Mouse (Mus musculus): ENCODE data around the gene Alkbh4.
"Not testable (repeated sequence)": the region's sequence is repeated elsewhere in the genome, so short reads cannot be mapped to it uniquely, and the experiment has no call there.

Alkbh4 gene

DNA sequence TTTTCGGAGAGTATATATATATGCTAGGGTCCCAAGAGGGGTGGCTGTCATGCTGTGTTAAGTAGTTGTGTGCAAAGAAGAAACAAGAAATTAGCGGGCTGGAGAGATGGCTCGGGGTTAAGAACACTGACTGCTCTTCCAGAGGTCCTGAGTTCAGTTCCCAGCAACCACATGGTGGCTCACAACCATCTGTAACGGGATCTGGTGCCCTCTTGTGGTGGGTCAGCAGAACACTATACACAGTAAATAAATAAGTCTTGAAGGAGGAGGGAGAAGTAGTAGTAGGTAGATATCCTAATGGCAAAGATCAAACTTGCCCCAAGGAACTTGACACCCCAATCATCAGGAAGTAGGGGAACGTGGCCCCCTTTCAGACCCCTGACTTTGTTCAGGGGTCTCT lies 6.8 kb downstream of the Alkbh4 start:
- no peak for DNase-seq (ENCODE audit: low read depth in 1 of 2, low spot score in 2 of 2)

DNA sequence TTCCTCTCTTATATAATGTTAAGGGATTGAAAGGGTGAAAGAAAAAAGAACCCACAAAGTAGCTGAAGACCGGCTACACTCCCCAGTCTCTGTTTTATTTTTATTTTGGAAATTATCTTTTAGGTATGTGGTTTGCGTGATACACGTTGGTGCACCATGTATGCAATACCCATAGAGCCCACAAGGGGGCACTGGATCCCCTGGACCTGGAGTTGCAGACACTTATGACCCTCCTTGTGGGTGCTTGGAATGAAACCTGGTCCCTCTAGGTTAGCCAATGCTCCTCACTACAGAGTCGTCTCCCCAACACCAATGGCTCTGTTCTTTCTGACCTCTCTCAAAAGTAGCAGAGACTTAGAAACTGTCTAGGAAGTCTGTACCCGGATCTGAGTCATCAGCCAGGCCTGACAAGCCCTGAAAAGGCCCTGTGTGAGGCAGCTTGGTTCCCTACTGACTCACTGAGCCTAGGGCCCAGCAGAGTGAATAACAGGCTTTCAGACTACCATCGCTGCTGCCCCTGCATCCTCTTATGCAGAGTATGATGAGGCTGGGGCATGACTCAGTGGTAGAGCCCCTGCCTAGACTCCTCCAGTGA lies 7.3 kb downstream of the Alkbh4 start:
- DNase-seq (ENCODE audit: low read depth in 1 of 2, low spot score in 2 of 2), result no peak

DNA sequence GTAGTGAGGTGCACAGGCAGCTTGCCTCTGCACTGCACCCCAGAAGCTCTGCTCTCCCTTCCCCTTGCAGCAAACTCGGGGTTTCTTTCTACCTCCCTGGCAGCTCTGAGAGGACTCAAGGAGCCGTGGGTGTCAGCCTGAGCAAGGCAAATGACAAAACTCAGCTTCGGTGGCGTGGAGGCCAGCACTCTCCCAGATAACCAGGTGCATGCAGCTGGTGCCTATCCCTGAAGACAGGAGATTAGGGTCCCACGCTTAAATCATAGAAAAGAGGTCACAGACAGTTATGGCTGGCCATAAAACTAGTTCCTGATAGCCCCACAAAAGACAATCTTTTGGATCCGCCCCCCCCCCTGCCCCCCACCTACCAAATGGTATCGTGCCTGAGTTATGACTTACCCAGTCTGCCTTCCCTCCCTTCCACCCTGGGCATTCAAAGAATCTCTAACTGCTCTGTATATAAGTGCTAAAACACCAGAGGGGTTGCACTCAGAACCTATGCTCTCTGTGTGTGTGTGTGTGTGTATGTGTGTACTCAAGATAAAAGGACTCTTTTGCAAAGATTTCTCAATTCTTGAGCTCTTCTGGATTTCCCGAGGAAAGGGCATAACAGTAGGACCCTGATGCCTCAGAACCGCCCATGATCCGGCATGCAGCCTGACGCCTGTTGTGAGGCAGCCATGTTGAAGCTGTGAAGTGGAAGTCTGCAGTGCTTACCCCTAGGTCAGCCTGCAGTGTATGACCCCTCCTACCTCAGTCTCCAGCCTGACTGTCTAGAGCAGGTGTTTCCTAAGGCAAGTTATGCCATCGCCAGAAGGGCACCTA lies 8.9 kb downstream of the Alkbh4 start:
- DNase-seq (ENCODE audit: low read depth in 1 of 2, low spot score in 2 of 2), result no peak

DNA sequence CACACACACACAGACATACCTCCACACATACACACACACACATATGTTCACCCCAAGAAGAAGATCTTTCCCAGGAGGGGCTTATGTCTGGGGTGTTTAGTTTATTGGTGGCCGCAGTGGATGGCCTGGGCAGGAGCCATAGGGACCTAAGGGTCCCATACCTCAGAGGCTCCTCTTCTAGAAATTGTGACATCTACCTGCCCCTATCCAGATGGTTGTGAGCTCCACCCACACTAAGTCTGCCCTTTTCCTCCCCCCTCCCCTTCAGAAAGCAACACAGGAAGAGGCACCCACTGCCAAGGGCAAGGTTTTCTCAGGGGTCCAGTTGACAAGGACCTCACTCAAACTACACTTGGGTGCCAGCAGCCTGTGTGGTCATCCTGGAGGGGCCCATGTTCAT lies 11.0 kb downstream of the Alkbh4 start:
- DNase-seq (ENCODE audit: low read depth in 1 of 2, low spot score in 2 of 2), result no peak

DNA sequence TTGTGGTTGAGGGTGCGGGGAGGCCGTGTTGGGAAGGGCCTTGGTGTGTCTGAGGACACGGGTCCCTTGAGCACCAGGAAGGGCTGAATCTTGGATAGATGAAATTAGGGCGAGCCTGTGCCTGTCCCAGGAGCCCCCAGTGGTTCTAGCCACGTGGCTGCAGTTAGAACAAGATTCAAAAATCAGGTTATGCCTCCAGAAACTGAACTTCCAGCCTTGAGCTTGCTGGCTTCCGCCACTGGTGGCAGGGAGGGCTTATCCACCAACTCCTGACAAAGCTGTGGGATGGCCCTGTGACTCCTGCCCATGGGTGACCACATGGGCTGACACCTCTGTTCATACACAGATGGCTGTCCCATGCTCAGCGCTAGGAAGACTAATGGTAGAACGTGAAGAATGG lies 11.8 kb downstream of the Alkbh4 start:
- no peak for DNase-seq (ENCODE audit: low read depth in 1 of 2, low spot score in 2 of 2)

DNA sequence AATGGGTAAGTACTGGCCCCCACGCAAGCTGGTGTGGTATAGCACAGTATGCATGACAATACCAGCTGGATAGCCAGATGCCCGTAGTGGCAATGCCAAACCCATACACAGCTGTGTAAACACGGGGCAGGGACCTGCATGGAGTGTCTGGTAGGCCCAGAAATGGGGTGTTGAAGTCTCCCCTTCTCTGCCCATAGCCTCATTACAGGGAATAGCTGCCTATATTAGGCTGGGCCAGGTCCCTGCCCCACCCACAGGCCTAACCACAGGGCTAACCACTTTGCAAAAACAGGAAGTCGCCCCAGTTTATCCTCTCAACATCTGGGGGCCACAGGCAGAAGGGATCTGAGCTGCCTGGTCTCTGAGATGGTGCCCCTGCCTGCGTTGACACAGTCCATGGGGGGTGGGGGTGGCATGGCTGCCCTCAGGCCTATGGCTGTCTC lies 13.2 kb downstream of the Alkbh4 start:
- not testable (repeated sequence) for DNase-seq (ENCODE audit: low read depth in 1 of 2, low spot score in 2 of 2)

DNA sequence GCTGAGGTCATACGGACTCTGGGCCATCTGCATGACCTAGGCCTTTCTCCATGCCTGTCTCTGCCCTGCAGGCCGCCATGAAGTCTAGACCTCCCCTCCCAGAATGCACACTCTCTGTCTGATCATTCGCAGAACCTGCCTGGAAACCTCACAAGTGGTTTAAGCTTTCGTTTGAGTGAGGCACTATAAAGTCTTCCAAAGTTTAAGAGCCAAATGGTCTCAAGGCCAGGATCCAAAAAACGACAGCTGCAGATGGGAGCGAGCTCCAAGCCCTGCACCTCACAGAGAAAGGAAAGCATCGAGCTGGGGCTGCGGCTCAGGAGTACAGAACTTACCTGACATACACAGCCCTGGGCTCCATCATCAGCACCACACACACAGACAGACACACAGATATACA lies 16.4 kb downstream of the Alkbh4 start:
- DNase-seq (ENCODE audit: low read depth in 1 of 2, low spot score in 2 of 2), result no peak

DNA sequence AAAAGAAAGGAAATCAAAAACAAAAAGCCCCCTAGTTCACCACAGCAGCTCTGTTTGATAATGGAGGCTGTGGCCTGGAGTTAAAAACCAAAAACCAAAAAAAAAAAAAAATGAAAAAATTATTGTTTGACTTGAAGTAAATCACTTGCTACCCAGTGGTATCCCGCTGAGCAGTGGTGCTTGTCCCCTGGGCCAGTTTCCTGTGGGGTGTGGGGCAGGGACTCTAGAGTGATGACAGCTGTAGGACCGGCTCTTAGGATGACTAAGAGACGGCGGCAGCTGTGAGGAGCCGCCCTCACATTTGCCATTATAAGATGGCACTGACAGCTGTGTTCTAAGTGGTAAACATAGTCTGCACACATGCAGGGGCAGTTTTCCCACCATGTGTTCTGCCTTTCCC lies 19.5 kb downstream of the Alkbh4 start:
- DNase-seq (ENCODE audit: low read depth in 1 of 2, low spot score in 2 of 2), result no peak

DNA sequence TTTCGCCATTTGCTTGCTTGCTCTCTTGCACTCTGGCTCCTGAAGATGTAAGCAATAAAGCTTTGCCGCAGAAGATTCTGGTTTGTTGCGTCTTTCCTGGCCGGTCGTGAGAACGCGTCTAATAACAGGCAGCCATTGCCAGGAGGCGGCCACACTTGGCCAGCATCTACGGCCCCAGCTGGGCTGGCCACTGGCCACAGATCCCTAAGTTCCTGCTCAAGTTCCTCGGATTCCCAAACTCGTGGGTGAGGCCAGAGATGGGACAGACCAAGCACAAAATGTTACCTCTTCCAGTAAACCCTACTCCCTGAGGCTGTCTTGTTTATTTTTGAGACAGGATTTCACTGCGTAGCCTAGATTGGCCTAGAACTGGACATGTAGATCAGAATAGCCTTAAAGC lies 24.1 kb downstream of the Alkbh4 start:
- DNase-seq (ENCODE audit: low read depth in 1 of 2, low spot score in 2 of 2), result not testable (repeated sequence)

DNA sequence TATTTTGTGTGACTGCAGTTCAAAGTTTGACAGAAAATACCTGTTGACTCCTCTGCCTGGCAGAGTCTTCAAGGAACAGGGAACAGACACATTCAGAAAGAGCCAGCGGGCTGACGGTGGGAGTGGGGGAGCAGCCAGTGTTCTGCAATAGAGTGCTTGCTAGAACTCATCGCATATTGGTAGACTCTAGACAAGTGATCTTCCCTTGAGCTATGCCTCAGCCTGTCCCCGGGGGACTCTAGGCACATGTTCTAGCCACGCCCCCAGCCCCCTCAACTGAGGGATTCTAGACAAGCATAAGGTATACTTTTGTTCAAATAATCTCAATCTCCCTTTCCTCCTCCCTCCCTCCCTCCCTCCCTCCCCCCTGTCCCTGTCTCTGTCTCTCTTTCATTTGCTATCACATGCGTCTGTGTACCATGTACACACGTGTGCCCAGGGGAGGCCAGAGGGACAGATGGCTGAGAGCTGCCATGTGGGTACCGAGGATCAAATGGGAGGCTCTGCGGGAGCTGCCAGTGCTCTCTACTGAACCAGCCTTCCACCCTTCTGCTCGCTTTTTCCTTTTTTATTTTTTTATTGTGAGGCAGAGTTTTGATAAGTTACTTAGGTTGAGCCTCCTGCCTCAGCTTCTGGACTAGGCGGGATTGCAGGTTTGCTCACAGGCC lies 28.0 kb downstream of the Alkbh4 start:
- no peak for DNase-seq (ENCODE audit: low read depth in 1 of 2, low spot score in 2 of 2)

DNA sequence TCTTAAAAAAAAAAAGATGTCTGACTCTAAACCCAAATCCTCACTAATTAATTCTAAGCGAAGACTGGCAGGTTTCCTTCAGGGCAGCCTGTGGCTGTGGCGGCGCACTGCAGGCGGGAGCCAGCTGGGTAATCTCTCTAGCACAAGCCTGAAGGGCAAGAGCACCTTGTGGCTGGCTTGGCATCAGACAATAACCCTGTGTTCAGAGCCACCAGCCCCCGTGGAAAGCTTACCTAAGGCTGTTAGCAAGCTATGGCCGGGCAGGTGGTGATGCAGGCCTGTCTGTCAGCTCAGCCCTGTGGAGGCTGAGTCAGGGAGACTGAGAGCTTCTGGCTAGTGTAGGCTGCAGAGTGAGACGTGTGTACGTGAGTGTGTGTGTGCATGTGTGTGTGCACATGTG lies 29.3 kb downstream of the Alkbh4 start:
- no peak for DNase-seq (ENCODE audit: low read depth in 1 of 2, low spot score in 2 of 2)

DNA sequence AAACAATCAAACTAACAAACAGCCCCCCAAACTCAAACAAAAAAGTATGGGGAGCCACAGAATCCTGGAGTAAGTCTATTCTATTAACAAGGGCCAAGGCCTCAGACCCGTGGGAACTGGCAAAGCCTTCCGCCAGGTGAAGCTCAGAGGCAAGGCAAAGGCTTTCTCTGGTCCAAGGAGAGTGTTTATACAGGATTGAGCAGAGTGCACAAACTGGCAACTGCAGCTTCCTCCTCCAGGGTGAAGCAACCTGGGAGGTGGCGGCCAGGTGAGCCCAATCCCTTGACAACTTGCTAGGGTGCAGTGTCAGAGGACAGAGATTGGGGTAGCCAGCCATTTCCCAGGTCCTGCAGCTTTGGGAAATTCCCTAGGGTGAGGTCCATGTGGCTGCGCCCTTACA lies 31.4 kb downstream of the Alkbh4 start:
- DNase-seq (ENCODE audit: low read depth in 1 of 2, low spot score in 2 of 2), result no peak

DNA sequence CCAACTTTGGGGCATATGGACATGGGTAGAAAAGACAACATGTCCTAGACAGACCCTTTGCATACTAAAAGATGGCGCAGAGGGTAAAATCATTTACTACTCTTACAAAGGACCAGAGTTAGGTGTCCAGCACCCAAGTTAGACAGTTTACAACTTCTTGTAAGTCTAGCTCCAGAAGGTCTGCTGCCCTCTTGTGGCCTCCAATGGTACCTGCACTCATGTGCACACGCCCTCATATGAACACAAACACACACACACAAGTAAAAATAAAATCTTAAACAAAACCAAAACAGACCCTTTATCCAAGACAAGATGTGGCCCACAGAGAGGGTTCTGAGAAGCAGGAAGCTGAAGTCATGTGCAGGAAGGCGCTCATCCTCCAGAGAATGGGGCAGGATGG lies 32.1 kb downstream of the Alkbh4 start:
- no peak for DNase-seq (ENCODE audit: low read depth in 1 of 2, low spot score in 2 of 2)

DNA sequence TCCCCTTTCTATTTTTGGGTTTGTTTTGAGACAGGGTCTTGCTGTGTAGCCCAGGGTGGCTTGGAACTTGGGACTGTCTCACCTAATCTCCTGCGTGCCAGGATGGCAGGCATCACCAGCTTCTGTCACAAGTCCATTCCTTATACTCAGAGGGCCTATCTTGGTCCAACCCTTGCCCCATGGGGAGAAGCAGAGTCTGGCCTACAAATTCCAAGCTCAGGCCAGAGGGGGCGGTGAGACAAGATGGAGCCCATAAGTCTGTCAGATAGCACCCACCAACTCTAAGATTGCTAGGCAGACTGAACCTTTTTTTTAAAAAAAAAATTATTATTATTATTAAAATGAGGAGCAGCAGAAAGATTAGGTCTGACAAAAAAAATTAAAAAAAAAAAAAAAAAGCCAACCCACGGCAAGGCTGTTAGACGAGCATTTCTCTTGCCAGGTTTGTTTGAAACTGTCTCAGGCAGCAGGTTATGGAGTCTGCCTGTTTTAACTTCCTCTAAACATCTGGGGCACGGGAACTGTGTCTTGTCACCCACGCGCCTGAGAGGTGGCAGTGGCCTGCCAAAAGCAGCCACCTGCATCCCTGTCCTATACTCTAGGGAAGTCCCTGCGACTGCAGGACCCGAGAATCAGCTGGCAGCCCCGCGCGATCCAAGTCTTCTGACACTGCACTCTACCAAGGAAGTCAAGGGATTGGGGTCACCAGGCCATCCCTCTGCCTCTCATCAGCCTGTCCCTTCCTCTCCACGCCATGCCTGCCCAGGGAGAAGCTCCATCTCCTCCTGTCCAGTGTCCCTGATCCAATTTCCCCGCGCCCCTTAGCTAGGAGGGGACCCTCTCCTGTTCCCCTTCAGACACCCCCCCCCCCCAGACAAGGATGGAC lies 33.9 kb downstream of the Alkbh4 start:
- DNase-seq (ENCODE audit: low read depth in 1 of 2, low spot score in 2 of 2), result peak in 1 of 2 experiments; percentile 54

DNA sequence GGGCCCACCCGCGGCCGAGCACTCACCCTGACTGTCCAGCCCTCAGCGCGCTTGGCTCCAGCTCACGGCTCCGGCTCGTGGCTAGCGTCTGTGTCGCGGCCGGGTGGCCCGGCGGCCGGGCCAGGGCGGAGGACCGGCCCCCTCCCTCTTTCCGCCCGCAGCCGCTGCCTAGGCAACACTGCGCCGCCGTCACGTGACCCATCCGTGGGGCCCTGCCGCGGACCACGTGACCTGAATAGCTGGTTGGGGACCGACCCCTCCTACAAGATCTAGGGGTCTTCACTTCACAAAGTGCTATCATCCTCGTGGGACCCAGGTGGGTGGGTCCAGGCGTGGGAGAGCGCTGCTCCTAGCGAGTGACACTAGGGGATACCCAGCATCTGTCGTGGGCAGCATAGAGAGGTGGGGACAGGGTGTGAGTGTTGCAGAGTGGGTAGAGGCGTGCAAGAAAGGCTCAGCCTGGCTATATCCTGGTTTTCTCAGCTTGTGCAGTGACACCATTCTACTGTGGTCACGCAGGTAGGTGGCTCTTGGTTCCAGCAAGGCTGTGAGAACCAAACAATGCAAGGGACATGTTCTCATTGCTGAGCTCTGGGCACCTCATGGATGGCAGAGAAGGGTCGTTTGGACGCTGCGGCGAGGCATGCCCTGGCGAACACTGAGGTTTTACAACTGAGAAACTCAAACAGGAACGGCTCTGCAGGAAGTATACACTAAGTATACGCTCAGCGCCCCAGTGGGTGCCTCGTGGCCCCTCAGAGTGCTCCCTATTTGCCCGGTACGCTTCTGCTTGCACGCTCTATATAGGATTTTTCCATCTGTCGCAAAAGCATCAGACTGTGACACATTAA lies 34.8 kb downstream of the Alkbh4 start, which contains the start of gene Orai2:
Gene Orai2, minus strand, starts transcription at position 202 of the 851 bp plus-strand sequence.
- peak in 1 of 2 experiments; percentile 75 for DNase-seq (ENCODE audit: low read depth in 1 of 2, low spot score in 2 of 2)

DNA sequence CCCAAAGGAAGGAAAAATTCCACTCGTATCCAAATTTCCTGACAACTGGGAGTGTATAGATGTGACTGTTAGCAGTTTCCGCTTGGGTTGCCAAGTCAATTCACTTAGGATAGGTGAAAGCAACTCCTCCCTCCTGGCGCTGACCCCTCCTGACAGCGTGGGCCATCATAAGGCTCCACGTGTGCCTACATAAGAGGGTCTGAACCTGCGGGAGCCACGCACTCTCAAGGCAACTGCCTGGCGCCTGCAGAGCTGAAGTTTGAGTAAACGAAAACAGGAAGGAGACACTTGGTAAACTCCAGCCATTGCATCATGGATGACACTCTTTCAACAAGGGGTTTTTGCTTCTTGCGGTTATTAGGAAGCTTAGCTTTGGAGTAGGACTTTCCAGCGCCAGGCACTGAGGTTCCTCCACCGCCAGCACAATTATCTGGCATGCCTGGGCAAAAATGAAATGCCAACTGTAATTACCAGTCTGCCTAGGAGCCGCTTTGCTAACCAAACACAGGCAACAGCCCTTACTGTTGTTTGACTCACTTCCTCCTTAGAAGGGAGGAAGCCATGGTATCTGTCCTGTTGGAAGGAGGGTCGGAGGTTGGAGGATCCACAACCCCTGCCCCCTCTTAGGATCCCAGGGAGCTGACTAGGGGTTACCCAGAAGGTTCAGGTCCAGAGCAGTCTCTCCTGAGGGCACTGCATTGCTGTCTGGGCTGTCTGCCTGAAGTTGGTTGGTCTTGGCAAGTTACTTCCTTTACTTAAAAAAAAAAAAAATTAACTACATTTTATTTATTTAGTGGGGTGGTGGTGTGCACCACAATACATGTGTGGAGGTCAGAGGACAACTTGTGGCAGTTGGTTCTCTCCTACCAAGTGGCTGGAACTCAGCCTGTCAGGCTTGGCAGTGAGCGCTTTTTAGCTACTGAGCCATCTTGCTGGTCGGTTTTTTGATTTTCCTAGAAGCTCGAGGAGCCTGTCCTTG lies 35.7 kb downstream of the Alkbh4 start:
- DNase-seq (ENCODE audit: low read depth in 1 of 2, low spot score in 2 of 2), result peak; percentile 55 to 66

DNA sequence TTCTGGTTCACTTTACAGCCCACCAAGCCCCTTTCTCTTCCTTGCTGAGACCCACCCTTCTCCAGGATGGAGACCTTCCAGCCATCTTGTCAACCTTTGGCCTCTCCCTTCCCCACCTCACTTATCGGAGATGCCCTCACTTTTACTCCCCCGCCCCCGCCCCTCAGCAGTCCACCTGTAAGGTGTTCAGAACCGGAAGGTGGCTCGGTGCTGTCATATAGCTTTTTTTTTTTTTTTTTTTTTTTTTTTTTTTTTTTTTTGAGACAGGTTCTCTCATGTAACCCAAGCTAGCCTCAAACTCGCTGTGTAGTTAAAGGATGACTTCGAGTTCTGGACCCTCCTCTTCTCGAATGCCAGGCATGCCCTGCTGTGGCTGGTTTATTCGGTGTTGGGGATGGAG lies 37.0 kb downstream of the Alkbh4 start:
- no peak for DNase-seq (ENCODE audit: low read depth in 1 of 2, low spot score in 2 of 2)

DNA sequence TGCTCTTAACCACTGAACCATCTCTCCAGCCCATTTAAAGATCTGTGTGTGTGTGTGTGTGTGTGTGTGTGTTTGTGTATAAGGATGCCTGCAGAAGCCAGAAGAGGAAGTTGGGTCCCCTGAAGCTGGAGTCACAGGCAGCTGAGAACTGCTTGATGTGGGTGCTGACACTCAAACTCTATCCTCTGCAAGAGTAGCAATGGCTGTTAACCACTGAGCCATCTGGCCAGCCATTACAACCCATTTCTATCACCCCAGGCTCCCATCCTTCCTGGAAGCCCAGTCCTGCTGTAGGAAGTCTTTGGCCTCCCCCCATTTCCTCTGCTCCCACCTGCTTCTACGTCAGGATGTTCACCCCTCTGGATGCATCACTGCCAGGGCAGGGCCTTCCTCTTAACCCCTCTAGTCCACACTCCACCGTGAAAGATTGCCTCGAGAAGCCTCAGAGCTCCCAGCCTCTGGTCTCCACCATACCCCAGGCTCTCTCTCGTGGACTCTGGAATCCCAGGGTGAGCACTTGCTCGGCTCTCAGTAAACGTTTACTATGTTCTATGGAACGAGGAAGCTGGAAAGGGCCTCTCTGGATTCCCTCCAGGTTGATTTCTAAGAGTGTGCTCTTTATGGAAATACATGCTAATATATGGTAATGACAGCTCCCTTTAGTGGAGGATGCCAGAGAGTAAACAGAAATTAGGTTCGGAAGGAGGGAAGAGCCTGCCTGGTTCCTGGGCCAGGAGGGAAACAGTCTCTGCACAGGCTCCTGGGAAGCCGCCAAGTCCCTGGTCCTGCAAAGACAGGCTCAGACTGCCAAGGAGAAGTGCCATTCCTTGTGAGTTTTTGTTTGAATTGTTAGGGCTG lies 37.9 kb downstream of the Alkbh4 start:
- no peak for DNase-seq (ENCODE audit: low read depth in 1 of 2, low spot score in 2 of 2)

Data from monocyte, adult 2 months (primary cell).